Mouse (Mus musculus) heart, postnatal 36 days (tissue): Measurements from ENCODE around the gene Cenpm. TPM values are rescaled to one million over a fixed set of nuclear protein-coding genes. Genes with fewer than 3 reads are reported as not detected.

Experiments
- DNase-seq, 2 experiments: peaks; one replicate each; pipeline ENCODE4 v3.0.0; 2021 to 2022
- intact Hi-C: fragments of 180-260 bp; cut with DNase I; formaldehyde crosslinking; loops from one replicate; pipeline ENCODE4 v1.15.1; 2025
- microRNA-seq, 2 experiments: library from miRNA; unstranded; fragments of <30 nt; microRNA quantifications; one replicate each; pipeline ENCODE4 v1.2.0; 2021; ENCODE audit warnings: borderline number of aligned reads in 2 of 2
- total RNA-seq, 2 experiments: library from RNA; stranded (reverse); gene quantifications; 2 replicates each; pipeline ENCODE4 v1.2.3; 2021

Gene Cenpm
- total RNA-seq, 2 experiments from 2014 or later = 0.42 to 0.51 TPM

DNA sequence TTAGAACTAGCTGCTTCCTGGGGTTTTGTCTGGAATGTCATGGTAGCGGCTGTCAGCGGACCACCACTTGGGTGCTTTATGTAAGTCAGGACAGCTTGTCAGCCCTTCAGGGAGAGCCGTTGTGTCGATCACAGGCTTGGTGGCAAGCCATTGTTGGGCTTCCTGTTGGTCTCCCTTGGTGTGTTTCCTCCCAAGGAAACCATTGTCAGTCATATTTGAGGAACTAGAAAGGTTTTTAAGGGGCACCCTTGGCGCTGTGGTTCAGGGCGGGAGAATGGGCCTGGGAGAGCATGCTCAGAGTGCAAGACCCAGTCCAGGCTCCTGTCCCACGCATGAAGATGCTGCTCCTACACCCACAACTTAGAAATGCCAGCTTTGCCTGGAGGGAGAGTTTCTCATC is 46.2 kb downstream of the Cenpm start:
- no peak for DNase-seq
- intact Hi-C loops = no loop called here

DNA sequence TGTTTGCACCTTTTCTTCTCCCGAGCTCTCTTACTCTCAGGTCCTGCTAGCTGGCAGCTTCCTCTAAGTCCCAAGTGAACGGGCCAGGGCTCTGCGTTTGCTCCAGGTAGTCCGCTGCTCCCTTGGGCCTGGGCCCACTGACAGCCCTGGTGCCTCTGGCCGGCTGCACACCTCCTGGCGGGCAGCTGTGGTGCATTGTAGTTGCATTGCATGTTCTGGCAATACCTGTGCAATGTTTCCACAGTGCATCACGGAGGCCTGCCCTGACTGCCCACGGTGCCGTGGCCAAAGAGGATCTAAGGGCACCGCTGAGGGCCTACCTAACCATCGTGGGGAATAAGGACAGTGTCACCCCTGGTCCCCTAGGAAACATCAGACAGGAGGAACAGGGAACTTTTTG is 46.6 kb downstream of the Cenpm start:
- intact Hi-C loops = no loop called here
- DNase-seq = no peak

GRCm38 (mm10) chr15:82197246-82197750 is 47.2 kb downstream of the Cenpm start:
- intact Hi-C loops = no loop called here
- DNase-seq = no peak

DNA sequence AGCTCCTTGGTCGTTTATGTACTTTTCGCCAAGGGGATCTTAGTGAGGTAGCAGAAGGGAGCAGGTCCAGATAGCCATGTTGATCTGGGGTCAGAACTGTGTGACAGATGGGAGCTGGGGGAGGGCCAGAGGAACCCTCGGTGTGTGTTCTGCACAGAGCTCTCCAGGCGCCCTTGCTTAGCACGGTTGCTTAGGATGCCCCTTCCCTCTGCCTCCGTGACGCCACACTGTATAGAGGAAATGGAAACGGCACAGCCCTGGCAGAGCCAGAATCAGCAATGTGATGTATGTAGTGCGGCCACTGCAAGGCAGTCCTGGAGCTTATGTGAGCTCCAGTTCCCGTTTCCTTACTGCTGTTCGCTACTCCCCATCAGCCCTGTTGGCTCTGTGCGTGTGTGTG is 48.2 kb downstream of the Cenpm start:
- intact Hi-C loops = no loop called here

DNA sequence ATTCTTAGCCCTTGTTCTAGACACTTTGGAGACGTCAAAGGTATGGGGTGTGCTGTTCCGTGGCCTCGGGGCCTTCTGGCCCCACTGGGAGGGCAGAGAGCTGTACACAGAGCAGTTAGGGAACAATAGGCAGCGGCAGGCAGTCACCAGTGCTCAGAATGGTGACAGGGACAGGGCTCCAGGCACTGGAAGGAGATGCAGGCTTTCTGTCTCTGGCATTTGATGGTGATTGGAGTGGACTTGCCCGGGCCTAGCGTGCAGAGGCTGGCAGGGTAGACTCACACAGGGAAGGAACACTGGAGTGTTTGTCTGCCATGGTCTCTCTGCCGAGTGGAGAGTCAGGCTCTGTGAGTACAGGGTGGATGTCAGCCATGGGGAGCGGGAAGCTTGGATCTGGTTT is 51.9 kb downstream of the Cenpm start:
- no peak for DNase-seq
- intact Hi-C loops = no loop called here

More for the DNA sequence above, 48.2 kb downstream of the Cenpm start:
- no peak for DNase-seq

DNA sequence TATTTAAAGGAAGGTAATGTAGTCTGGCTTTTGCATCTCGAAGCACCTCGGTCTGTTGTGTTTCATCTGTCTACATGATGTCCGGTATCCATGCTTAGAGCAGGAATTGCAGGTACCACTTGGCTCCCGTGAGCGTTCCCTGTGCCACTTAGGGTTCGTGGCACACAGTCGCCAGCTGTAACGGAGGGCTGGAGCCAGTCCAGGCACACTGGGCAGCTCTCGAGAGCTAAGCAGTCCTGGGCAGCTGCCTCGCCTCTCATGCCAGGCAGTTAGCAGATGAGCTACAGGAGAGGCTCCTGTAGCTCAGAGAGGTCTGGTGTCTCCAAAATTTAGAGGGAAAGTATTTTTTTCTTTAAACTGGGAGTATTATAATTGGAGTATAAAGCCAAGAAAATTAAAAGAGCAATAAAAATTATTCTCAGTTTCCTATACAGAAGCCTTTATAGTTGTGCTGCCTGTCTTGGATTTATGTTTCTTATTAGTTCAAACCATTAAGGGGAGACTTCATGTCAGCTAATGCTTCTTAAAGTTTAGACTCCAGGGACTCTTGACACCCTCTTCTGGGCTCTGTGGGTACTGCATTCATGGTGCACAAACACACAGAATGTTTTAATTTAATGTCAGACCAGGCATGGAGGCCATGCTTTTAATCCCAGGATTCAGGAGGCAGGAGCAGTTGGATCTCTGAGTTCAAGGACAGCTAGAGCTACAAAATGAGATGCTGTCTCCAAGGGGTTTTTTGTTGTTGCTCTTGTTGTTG is 55.9 kb downstream of the Cenpm start:
- DNase-seq = peak; percentile 37 to 49
- intact Hi-C loops = no loop called here

- intact Hi-C loops = no loop called here
- DNase-seq = no peak
Measured at GRCm38 (mm10) chr15:82187924-82188323, 56.6 kb downstream of the Cenpm start.

DNA sequence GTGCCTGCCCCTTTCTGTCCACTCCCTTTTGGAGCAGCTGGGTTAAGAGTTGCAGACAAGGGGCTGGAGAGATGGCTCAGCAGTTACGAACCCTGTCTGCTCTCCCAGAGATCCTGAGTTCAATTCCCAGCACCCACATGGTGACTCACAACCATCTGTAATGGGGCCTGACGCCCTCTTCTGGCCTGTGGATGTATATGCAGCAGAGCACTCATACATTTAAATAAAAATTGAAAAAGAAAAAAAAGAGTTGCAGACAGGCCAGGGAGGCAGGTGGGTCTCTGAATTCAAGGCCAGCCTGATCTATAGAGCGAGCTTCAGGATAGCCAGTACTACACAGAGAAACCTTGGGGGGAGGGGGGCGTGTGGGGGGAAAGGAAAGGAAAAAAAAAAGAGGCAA is 57.1 kb downstream of the Cenpm start:
- intact Hi-C loops = no loop called here
- DNase-seq = no peak

DNA sequence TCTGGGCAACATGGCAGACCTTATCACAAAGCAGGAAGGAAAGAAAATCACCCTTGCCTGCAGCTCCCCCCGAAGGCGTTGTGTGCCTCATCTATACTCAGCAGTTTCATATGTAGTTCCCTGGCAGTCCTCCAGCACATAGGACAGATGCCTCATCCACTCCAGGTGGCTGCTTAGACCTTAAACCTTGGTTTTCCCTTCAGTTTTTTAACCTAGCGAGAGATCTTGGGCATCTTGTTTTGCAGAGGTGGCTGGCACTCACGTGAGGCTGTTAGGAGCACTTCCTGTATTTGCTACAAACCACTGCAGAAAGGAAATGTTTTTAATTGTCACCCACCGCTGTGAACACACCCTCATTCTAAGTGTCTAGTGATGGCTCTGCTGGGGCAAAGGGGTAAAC is 57.6 kb downstream of the Cenpm start:
- intact Hi-C loops = no loop called here
- no peak for DNase-seq

DNA sequence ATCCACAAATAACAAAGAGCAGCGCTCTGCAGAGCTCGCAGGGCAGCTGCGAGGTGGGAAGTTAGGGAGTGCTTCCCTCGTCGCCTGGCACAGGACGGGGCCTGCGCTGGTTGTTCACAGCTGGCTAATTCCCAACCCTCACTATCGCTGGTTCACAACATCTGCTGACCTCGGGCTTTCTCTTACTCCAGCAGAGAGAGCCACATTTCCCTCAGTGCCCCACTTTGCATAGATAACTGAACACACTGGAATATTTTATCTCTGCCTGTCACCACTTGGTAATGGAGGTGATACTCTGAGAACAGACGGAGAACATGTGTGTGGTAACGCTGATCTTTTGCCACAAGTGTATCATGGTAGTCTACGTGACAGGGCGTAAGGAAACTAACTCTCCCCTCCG is 58.4 kb downstream of the Cenpm start:
- intact Hi-C loops = no loop called here
- peak in 1 of 2 experiments; percentile 22 for DNase-seq

GRCm38 (mm10) chr15:82185062-82185783 is 59.3 kb downstream of the Cenpm start:
- DNase-seq = no peak
- intact Hi-C loops = no loop called here

DNA sequence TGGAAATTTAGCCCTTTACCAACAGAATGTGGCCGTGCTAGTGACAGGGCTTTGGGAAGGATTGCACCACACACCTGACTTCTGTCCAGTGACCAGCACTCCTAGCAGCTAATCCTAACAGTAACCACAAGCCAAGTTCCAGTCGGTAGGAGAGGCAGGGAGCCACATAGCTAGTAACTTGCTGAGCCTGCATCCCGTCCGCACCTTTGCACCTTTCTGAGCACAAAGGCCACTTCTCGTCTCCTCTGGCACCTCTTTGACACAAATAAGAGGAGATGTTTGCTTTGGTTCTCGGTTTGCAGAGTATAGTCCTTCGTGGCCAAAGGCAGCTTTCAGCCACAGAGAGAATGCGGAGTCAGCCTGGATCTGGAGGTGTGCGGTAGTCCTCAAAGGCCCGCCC is 59.9 kb downstream of the Cenpm start:
- intact Hi-C loops = loop anchor here (5.0 kb wide), 1 partner anchor 48 kb away; no protein-coding TSS in a partner anchor
- DNase-seq = no peak

- intact Hi-C loops = loop anchor here (5.0 kb wide), 1 partner anchor 48 kb away; no protein-coding TSS in a partner anchor
- DNase-seq = no peak
Measured at GRCm38 (mm10) chr15:82184183-82184582, 60.4 kb downstream of the Cenpm start.

Small RNA genes within 50 kb of the gene (microRNA-seq; reads per million reads assigned to microRNA genes)
- gene Mir33 = 8.1 to 8.7 reads per million in 2 experiments

Other genes starting within 250 kb of the Cenpm start
- gene Desi1, start 210.9 kb downstream of the Cenpm start, total RNA-seq = 10 to 100 TPM; 26.9 to 30.9 TPM
- 10 to 100 TPM; 51.0 to 55.2 TPM for gene Snu13, start 197.2 kb downstream of the Cenpm start, total RNA-seq
- gene 4930407I10Rik, start 185.6 kb downstream of the Cenpm start, total RNA-seq = not detected
- gene Mei1, start 174.8 kb downstream of the Cenpm start, total RNA-seq = not detected
- gene Ccdc134, start 116.8 kb downstream of the Cenpm start, total RNA-seq = 1 to 10 TPM; 3.4 to 5.6 TPM
- gene Srebf2, start 97.6 kb downstream of the Cenpm start, total RNA-seq = 10 to 100 TPM; 17.4 to 19.5 TPM
- under 1 TPM; 0.14 to 0.19 TPM for gene Shisa8, start 31.9 kb downstream of the Cenpm start, total RNA-seq
- gene Tnfrsf13c, start 20.4 kb downstream of the Cenpm start, total RNA-seq = under 1 TPM; 0.28 to 0.30 TPM
- gene 1500009C09Rik, start 7.6 kb upstream of the Cenpm start, total RNA-seq = not detected
- gene Sept3, start 30.1 kb upstream of the Cenpm start, total RNA-seq = under 1 TPM; 0.35 to 0.36 TPM
- gene Wbp2nl, start 54.2 kb upstream of the Cenpm start, total RNA-seq = not detected
- 10 to 100 TPM; 28.3 to 34.2 TPM for gene Naga, start 94.2 kb upstream of the Cenpm start, total RNA-seq
- 1 to 10 TPM in 1 of 2 experiments, under 1 TPM in 1; 0.76 to 1.6 TPM for gene Pheta2, start 94.2 kb upstream of the Cenpm start, total RNA-seq
- gene Smdt1, start 94.2 kb upstream of the Cenpm start, total RNA-seq = 100 to 1,000 TPM; 192 to 202 TPM
- gene Ndufa6, start 109.6 kb upstream of the Cenpm start, total RNA-seq = 100 to 1,000 TPM; 702 to 740 TPM
- gene Cyp2d22, start 135.5 kb upstream of the Cenpm start, total RNA-seq = 10 to 100 TPM; 25.6 to 25.8 TPM
- under 1 TPM; 0.22 to 0.36 TPM for gene Cyp2d11, start 149.3 kb upstream of the Cenpm start, total RNA-seq
- gene Cyp2d10, start 162.4 kb upstream of the Cenpm start, total RNA-seq = not detected
- not detected for gene Cyp2d9, start 188.7 kb upstream of the Cenpm start, total RNA-seq